Mouse (Mus musculus) MEL (cell line): ENCODE data around the gene Myct1. TPM values are rescaled to one million over a fixed set of nuclear protein-coding genes. Genes with fewer than 3 reads are reported as not detected.

Experiments used
- DNase-seq: peaks from one replicate; pipeline ENCODE4 v3.0.0; 2011; ENCODE audit warnings: low read depth, low spot score
- H3K27ac ChIP-seq: 2 replicates; pipeline ENCODE4 v1.5.1; 2012; ENCODE audit warnings: low read depth, mild to moderate bottlenecking, control low read depth, low read length, moderate library complexity; ENCODE audit not compliant: control insufficient read depth
- H3K27me3 ChIP-seq, 2 experiments: fragments of 150-350 bp in 1 of 2; sonication (generic) in 1 of 2; 2 replicates each; pipeline ENCODE4 v1.6.1; 2012; ENCODE audit warnings: low read length in 2 of 2, mild to moderate bottlenecking in 2 of 2, improper control_type of control experiment in 1 of 2, moderate library complexity in 1 of 2; ENCODE audit not compliant: insufficient read depth in 2 of 2, control insufficient read depth in 1 of 2
- H3K36me3 ChIP-seq, 2 experiments: 2 replicates each; pipeline ENCODE4 v1.6.1; 2012 to 2014; ENCODE audit warnings: low read length in 2 of 2, improper control_type of control experiment in 1 of 2, inconsistent platforms in 1 of 2, mild to moderate bottlenecking in 1 of 2; ENCODE audit not compliant: insufficient read depth in 2 of 2, control insufficient read depth in 1 of 2
- H3K4me1 ChIP-seq, 2 experiments: fragments of 150-350 bp in 1 of 2; sonication (generic) in 1 of 2; 2 replicates each; pipeline ENCODE4 v1.6.1; 2012; ENCODE audit warnings: low read length in 2 of 2, improper control_type of control experiment in 1 of 2, mild to moderate bottlenecking in 1 of 2; ENCODE audit not compliant: insufficient read depth in 2 of 2, control insufficient read depth in 1 of 2
- H3K4me3 ChIP-seq, 2 experiments: fragments of 150-350 bp in 1 of 2; sonication (generic) in 1 of 2; 2 replicates each; pipeline ENCODE4 v1.5.1; 2012; ENCODE audit warnings: low read depth in 2 of 2, low read length in 2 of 2, mild to moderate bottlenecking in 2 of 2, moderate library complexity in 2 of 2, control low read depth in 1 of 2, improper control_type of control experiment in 1 of 2; ENCODE audit not compliant: control insufficient read depth in 1 of 2, insufficient read depth in 1 of 2
- H3K79me2 ChIP-seq: 2 replicates; pipeline ENCODE4 v1.6.1; 2012; ENCODE audit warnings: mild to moderate bottlenecking, low read length, moderate library complexity; ENCODE audit not compliant: control insufficient read depth, poor library complexity, insufficient read depth
- H3K9ac ChIP-seq: 2 replicates; pipeline ENCODE4 v1.6.1; 2012; ENCODE audit warnings: low read depth, mild to moderate bottlenecking, control low read depth, low read length, moderate library complexity; ENCODE audit not compliant: control insufficient read depth, poor library complexity, severe bottlenecking
- H3K9me3 ChIP-seq: fragments of 150-350 bp; sonication (generic); replicated peaks from 2 replicates; pipeline ENCODE4 v1.6.1; 2012; ENCODE audit warnings: mild to moderate bottlenecking, low read length, improper control_type of control experiment, moderate library complexity; ENCODE audit not compliant: insufficient read depth
- BHLHE40 ChIP-seq: IDR thresholded peaks from 2 replicates; pipeline ENCODE4 v1.6.1; 2012; ENCODE audit warnings: low read depth, mild to moderate bottlenecking, inconsistent platforms, low read length, improper control_type of control experiment, borderline replicate concordance
- CHD1 ChIP-seq: IDR thresholded peaks from 2 replicates; pipeline ENCODE4 v1.6.1; 2012; ENCODE audit warnings: low read depth, mild to moderate bottlenecking, inconsistent platforms, low read length, improper control_type of control experiment
- CHD2 ChIP-seq: IDR thresholded peaks from 2 replicates; pipeline ENCODE4 v1.6.1; 2011; ENCODE audit warnings: low read length, improper control_type of control experiment
- ELF1 ChIP-seq: IDR thresholded peaks from 2 replicates; pipeline ENCODE4 v1.6.1; 2014; ENCODE audit warnings: low read depth, mild to moderate bottlenecking, inconsistent platforms, low read length, improper control_type of control experiment, moderate library complexity
- EP300 ChIP-seq, 2 experiments: IDR thresholded peaks; 2 replicates each; pipeline ENCODE4 v1.6.1; 2011; ENCODE audit warnings: improper control_type of control experiment in 2 of 2, low read length in 2 of 2, low read depth in 1 of 2, mild to moderate bottlenecking in 1 of 2
- GATA1 ChIP-seq: IDR thresholded peaks from 2 replicates; pipeline ENCODE4 v1.6.1; 2011; ENCODE audit warnings: low read depth, low read length, improper control_type of control experiment
- HCFC1 ChIP-seq: IDR thresholded peaks from 2 replicates; pipeline ENCODE4 v1.6.1; 2012; ENCODE audit warnings: low read depth, mild to moderate bottlenecking, inconsistent platforms, low read length, improper control_type of control experiment, moderate library complexity
- MAX ChIP-seq: IDR thresholded peaks from 2 replicates; pipeline ENCODE4 v1.6.1; 2011; ENCODE audit warnings: low read length, improper control_type of control experiment
- MXI1 ChIP-seq: IDR thresholded peaks from 2 replicates; pipeline ENCODE4 v1.6.1; 2011; ENCODE audit warnings: mild to moderate bottlenecking, low read depth, low read length, improper control_type of control experiment
- MYB ChIP-seq: IDR thresholded peaks from 2 replicates; pipeline ENCODE4 v1.6.1; 2011; ENCODE audit warnings: mild to moderate bottlenecking, low read depth, low read length, improper control_type of control experiment
- MYC ChIP-seq: IDR thresholded peaks from 2 replicates; pipeline ENCODE4 v1.6.1; 2011; ENCODE audit warnings: low read depth, mild to moderate bottlenecking, low read length, improper control_type of control experiment, moderate library complexity
- NELFE ChIP-seq: IDR thresholded peaks from 2 replicates; pipeline ENCODE4 v1.6.1; 2011; ENCODE audit warnings: low read depth, low read length, improper control_type of control experiment
- NRF1 ChIP-seq: IDR thresholded peaks from 2 replicates; pipeline ENCODE4 v1.6.1; 2014; ENCODE audit warnings: low read depth, mild to moderate bottlenecking, inconsistent platforms, low read length, improper control_type of control experiment, moderate library complexity; ENCODE audit not compliant: poor library complexity, insufficient read depth, severe bottlenecking
- POLR2A ChIP-seq, 2 experiments: IDR thresholded peaks; 2 replicates each; pipeline ENCODE4 v1.6.1; 2011 to 2012; ENCODE audit warnings: low read length in 2 of 2, mild to moderate bottlenecking in 2 of 2, control low read depth in 1 of 2, improper control_type of control experiment in 1 of 2, low read depth in 1 of 2, moderate library complexity in 1 of 2; ENCODE audit not compliant: control insufficient read depth in 1 of 2, insufficient read depth in 1 of 2, poor library complexity in 1 of 2
- RAD21 ChIP-seq: IDR thresholded peaks from 2 replicates; pipeline ENCODE4 v1.6.1; 2011; ENCODE audit warnings: mild to moderate bottlenecking, low read depth, low read length, improper control_type of control experiment
- SMC3 ChIP-seq: IDR thresholded peaks from 2 replicates; pipeline ENCODE4 v1.6.1; 2011; ENCODE audit warnings: low read depth, low read length, improper control_type of control experiment
- TAL1 ChIP-seq: IDR thresholded peaks from 2 replicates; pipeline ENCODE4 v1.6.1; 2012; ENCODE audit warnings: mild to moderate bottlenecking, inconsistent platforms, low read length, moderate library complexity, mixed read lengths
- UBTF ChIP-seq: IDR thresholded peaks from 2 replicates; pipeline ENCODE4 v1.6.1; 2012; ENCODE audit warnings: low read depth, mild to moderate bottlenecking, inconsistent platforms, low read length, improper control_type of control experiment, moderate library complexity, borderline replicate concordance; ENCODE audit not compliant: insufficient read depth
- USF1 ChIP-seq: IDR thresholded peaks from 2 replicates; pipeline ENCODE4 v1.6.1; 2014; ENCODE audit warnings: low read depth, mild to moderate bottlenecking, inconsistent platforms, low read length, improper control_type of control experiment, moderate library complexity
- USF2 ChIP-seq, 2 experiments: IDR thresholded peaks; 2 replicates each; pipeline ENCODE4 v1.6.1; 2011 to 2012; ENCODE audit warnings: improper control_type of control experiment in 2 of 2, low read length in 2 of 2, borderline replicate concordance in 1 of 2, inconsistent platforms in 1 of 2, low read depth in 1 of 2, mild to moderate bottlenecking in 1 of 2; ENCODE audit not compliant: insufficient read depth in 1 of 2
- ZKSCAN1 ChIP-seq: IDR thresholded peaks from 2 replicates; pipeline ENCODE4 v1.6.1; 2012; ENCODE audit warnings: low read depth, mild to moderate bottlenecking, inconsistent platforms, low read length, improper control_type of control experiment, moderate library complexity
- ZNF384 ChIP-seq: IDR thresholded peaks from 2 replicates; pipeline ENCODE4 v1.6.1; 2012; ENCODE audit warnings: low read depth, mild to moderate bottlenecking, inconsistent platforms, low read length, improper control_type of control experiment
- polyA plus RNA-seq, 2 experiments: library from polyadenylated mRNA; stranded (reverse) in 1 of 2; unstranded in 1 of 2; fragments of >175 nt in 1 of 2; fragments of >200 nt in 1 of 2; gene quantifications; 2 replicates each; pipeline versions ENCODE4 v1.2.1 to v1.2.4; 2012; ENCODE audit warnings: low replicate concordance in 2 of 2, low read depth in 1 of 2; ENCODE audit not compliant: insufficient read length in 2 of 2, insufficient read depth in 1 of 2, missing spikeins in 1 of 2
- total RNA-seq: library from RNA; depleted of rRNA; stranded (reverse); fragments of 300-350 nt; gene quantifications from 2 replicates; pipeline ENCODE4 v1.2.3, GENCODE M21; 2012

Myct1 gene
- total and polyA plus RNA-seq, 3 experiments, result 0.24 TPM; not detected in 2

GRCm38 (mm10) chr10:5604371-5604770 is 10.8 kb downstream of the Myct1 start:
- Histone ChIP-seq H3K79me2 (no peaks in the 10 kb centered on the region), H3K36me3 (no peaks in the 10 kb centered on the region), H3K9me3 (no peaks in the 10 kb centered on the region), H3K27me3 (peaks cover 0 to 3% of the 10 kb centered on the region in 2 experiments; a peak in 3 of 4 replicates), H3K9ac (no peak overlapping the region), H3K27ac (no peak overlapping the region), H3K4me3 (no peak overlapping the region), H3K4me1 (no peaks in the 10 kb centered on the region)
- no peak for DNase-seq
- no peak for TF ChIP-seq MAX
- TF ChIP-seq MXI1, result no peak
- TF ChIP-seq EP300 (IDR thresholded peaks at IDR 0.05; ENCODE audit: low read depth in 1 of 2, low read length in 2 of 2), result no peak
- TF ChIP-seq MYB, result no peak
- no peak for TF ChIP-seq RAD21

- H3K9ac ChIP-seq, result no peak overlapping the region
- H3K27me3 ChIP-seq, result peaks cover 0 to 3% of the 10 kb centered on the region in 2 experiments; a peak in 3 of 4 replicates
- no peaks in the 10 kb centered on the region for H3K79me2 ChIP-seq
- H3K4me1 ChIP-seq, result no peaks in the 10 kb centered on the region
- H3K4me3 ChIP-seq, result no peak overlapping the region
- TF ChIP-seq RAD21, result no peak
- TF ChIP-seq EP300 (IDR thresholded peaks at IDR 0.05; ENCODE audit: low read depth in 1 of 2, low read length in 2 of 2), result no peak
- no peak for TF ChIP-seq NRF1
- TF ChIP-seq CHD2, result no peak
- TF ChIP-seq ELF1, result no peak
- no peak for TF ChIP-seq SMC3
- no peak for TF ChIP-seq NELFE
- TF ChIP-seq MXI1, result no peak
- no peak for TF ChIP-seq BHLHE40
- H3K27ac ChIP-seq, result no peak overlapping the region
- H3K9me3 ChIP-seq, result no peaks in the 10 kb centered on the region
- DNase-seq, result no peak
- H3K36me3 ChIP-seq, result no peaks in the 10 kb centered on the region
Observed at GRCm38 (mm10) chr10:5608874-5609273, 15.3 kb downstream of the Myct1 start.

GRCm38 (mm10) chr10:5615186-5616040 is 21.8 kb downstream of the Myct1 start:
- Histone ChIP-seq H3K36me3 (no peaks in the 10 kb centered on the region), H3K9me3 (no peaks in the 10 kb centered on the region), H3K4me1 (no peaks in the 10 kb centered on the region), H3K4me3 (no peak overlapping the region), H3K9ac (no peak overlapping the region), H3K27me3 (no peaks in the 10 kb centered on the region; a peak in 1 of 4 replicates), H3K79me2 (no peaks in the 10 kb centered on the region), H3K27ac (no peak overlapping the region)
- TF ChIP-seq MAX, result no peak
- no peak for TF ChIP-seq MYC
- TF ChIP-seq GATA1, result no peak
- no peak for TF ChIP-seq ZKSCAN1
- TF ChIP-seq HCFC1, result no peak
- no peak for TF ChIP-seq USF1
- no peak for TF ChIP-seq NELFE
- no peak for TF ChIP-seq USF2 (IDR thresholded peaks at IDR 0.05; ENCODE audit: borderline replicate concordance in 1 of 2, insufficient read depth in 1 of 2, low read depth in 1 of 2, low read length in 2 of 2)
- no peak for TF ChIP-seq POLR2A (IDR thresholded peaks at IDR 0.05; ENCODE audit: control insufficient read depth in 1 of 2, insufficient read depth in 1 of 2, low read depth in 1 of 2, low read length in 2 of 2, poor library complexity in 1 of 2)
- no peak for TF ChIP-seq NRF1
- TF ChIP-seq SMC3, result no peak
- no peak for TF ChIP-seq ELF1
- no peak for TF ChIP-seq CHD1
- no peak for TF ChIP-seq ZNF384
- TF ChIP-seq MXI1, result no peak
- no peak for TF ChIP-seq UBTF
- TF ChIP-seq MYB, result no peak
- no peak for TF ChIP-seq TAL1
- no peak for DNase-seq
